ENCODE assay signal across 23 mouse cellular contexts in the genomic region with DNA sequence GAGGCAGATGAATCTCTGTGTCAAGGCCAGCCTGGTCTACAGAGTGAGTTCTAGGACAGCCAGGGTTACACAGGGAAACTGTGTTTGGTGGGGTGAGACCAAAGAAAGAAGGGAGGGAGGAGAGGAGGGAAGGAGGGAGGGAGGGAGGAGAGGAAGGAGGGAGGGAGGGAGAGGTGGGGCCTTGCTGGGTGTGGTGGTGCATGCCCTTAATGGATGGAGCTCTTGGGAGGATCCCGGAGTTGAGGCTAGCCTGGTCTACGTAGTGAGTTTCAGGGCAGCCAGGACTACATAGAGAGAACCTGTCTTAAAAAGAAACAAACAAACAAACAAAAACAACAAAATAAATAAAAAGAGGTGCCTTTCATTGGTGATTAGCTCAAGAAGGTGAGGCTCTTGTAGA. TPM values are rescaled to one million over a fixed set of nuclear protein-coding genes. Genes with fewer than 3 reads are reported as not detected.
A peak's percentile ranks its signal among the peaks of the same experiment; 100 is the strongest.
DNase-seq lines count a peak whose midpoint lies in the region; ATAC-seq lines count a peak whose summit lies in the region.
"Had no signal": no experiment of that assay in that cellular context is flagged by ENCODE, and none has a peak within 500 bp of the region (broad histone marks: within the 10 kb centered on the region; RNA-seq: fewer than 3 reads in every experiment).

No protein-coding gene starts in this region.

- H3K9ac ChIP-seq in liver, embryonic 12.5 days = no peak overlapping the region
- H3K9ac ChIP-seq in liver, embryonic 15.5 days = no peak overlapping the region
- H3K9ac ChIP-seq: forebrain, embryonic 12.5 days; forebrain, embryonic 15.5 days; hindbrain, embryonic 14.5 days had no signal

- peaks cover 34% of the 10 kb centered on the region for H3K4me1 ChIP-seq in liver, embryonic 12.5 days
- peaks cover 19% of the 10 kb centered on the region for H3K4me1 ChIP-seq in liver, embryonic 15.5 days (replicated peaks)
- H3K4me1 ChIP-seq: forebrain, embryonic 12.5 days had no signal

- H3K4me3 ChIP-seq in liver, embryonic 12.5 days = no peak overlapping the region
- H3K4me3 ChIP-seq in liver, embryonic 15.5 days (replicated peaks) = no peak overlapping the region
- H3K4me3 ChIP-seq: forebrain, embryonic 12.5 days; forebrain, embryonic 15.5 days had no signal

- intact Hi-C loops in gastrocnemius, postnatal 14 days (cut with DNase I; ENCODE audit: low total_unique reads) = no loop called here
- intact Hi-C loops in heart, postnatal 25 days (cut with DNase I) = no loop called here
- intact Hi-C loops in heart, postnatal 36 days (cut with DNase I) = no loop called here

- no peaks in the 10 kb centered on the region for H3K27me3 ChIP-seq in liver, embryonic 12.5 days (replicated peaks)
- no peaks in the 10 kb centered on the region for H3K27me3 ChIP-seq in liver, embryonic 15.5 days
- H3K27me3 ChIP-seq: forebrain, embryonic 12.5 days; forebrain, embryonic 15.5 days; Patski had no signal

- no peaks in the 10 kb centered on the region for H3K36me3 ChIP-seq in liver, embryonic 12.5 days
- no peaks in the 10 kb centered on the region for H3K36me3 ChIP-seq in liver, embryonic 15.5 days (replicated peaks)
- H3K36me3 ChIP-seq: forebrain, embryonic 12.5 days; forebrain, embryonic 15.5 days; G1E had no signal

- ATAC-seq in erythroid progenitor cell, adult 5-6 weeks (replicated peaks; ENCODE audit: low FRiP score, poor library complexity, severe bottlenecking) = peak; percentile 86
- peak; percentile 90 for ATAC-seq in liver, embryonic 12.5 days
- ATAC-seq in liver, embryonic 15.5 days (ENCODE audit: insufficient read depth) = peak; percentile 94
- ATAC-seq: forebrain, embryonic 15.5 days; hindbrain, postnatal 0 days; inflammation-experienced regulatory T-cells, adult 6 months; intestine, embryonic 16.5 days; Patski had no signal

- no peak overlapping the region for H3K4me2 ChIP-seq in liver, embryonic 12.5 days
- H3K4me2 ChIP-seq in liver, embryonic 15.5 days = no peak overlapping the region
- H3K4me2 ChIP-seq: forebrain, embryonic 12.5 days; forebrain, embryonic 15.5 days; heart, embryonic 11.5 days; hindbrain, embryonic 14.5 days had no signal

- DNase-seq in c-Kit-negative CD71-positive TER-119-positive erythroid progenitor cells, embryonic 14.5 days (ENCODE audit: low read depth, low spot score) = peak; percentile 33
- DNase-seq in urinary bladder, adult 2 months (ENCODE audit: low spot score) = no peak
- DNase-seq in gastrocnemius, postnatal 14 days = no peak
- no peak for DNase-seq in heart, postnatal 25 days (ENCODE audit: low spot score)
- no peak for DNase-seq in heart, postnatal 36 days
- DNase-seq: adrenal gland, postnatal 10 days; B cell, adult 2 months; cerebellum, adult 8-10 months; gastrocnemius, postnatal 10 days; heart, adult 11 months; heart, postnatal 4 days had no signal

- H3K9me3 ChIP-seq in liver, embryonic 12.5 days (replicated peaks) = no peaks in the 10 kb centered on the region
- no peaks in the 10 kb centered on the region for H3K9me3 ChIP-seq in liver, embryonic 15.5 days (replicated peaks)
- H3K9me3 ChIP-seq: forebrain, embryonic 12.5 days; forebrain, embryonic 15.5 days; G1E had no signal

- no peak overlapping the region for H3K27ac ChIP-seq in liver, embryonic 12.5 days
- no peak overlapping the region for H3K27ac ChIP-seq in liver, embryonic 15.5 days (replicated peaks)
- H3K27ac ChIP-seq: forebrain, embryonic 12.5 days; forebrain, embryonic 15.5 days; hindbrain, embryonic 14.5 days; hindbrain, postnatal 0 days had no signal

- 70% methylated on average over 2 of the region's 2 CpGs for WGBS in liver, embryonic 12.5 days (ENCODE audit: insufficient replicate concordance)
- WGBS in liver, embryonic 15.5 days (ENCODE audit: insufficient replicate concordance) = 65% methylated on average over 2 of the region's 2 CpGs

RNA-seq across cellular contexts. Expression of a gene that starts 26.5 kb away (rescaled TPM):
- not detected in 2 replicates for total RNA-seq in erythroid progenitor cell, adult 5-6 weeks (2015; ENCODE audit: low replicate concordance)
- total RNA-seq in erythroid progenitor cell, adult 5-6 weeks (2017; ENCODE audit: low replicate concordance) = 1.8 TPM in 1 of 2 replicates, not detected in the other
- polyA plus RNA-seq in liver, embryonic 12.5 days (2016; fragmentation: Nextera tagmentation; extraction: Ambion mirVana) = 1.2 and 1.3 TPM in 2 replicates
- 1.1 and 1.3 TPM in 2 replicates for polyA plus RNA-seq in liver, embryonic 15.5 days (2015; fragmentation: Nextera tagmentation; extraction: Ambion mirVana)
- polyA plus RNA-seq in urinary bladder, adult 2 months (2012; rRNA removed) = 0.44 and 0.68 TPM in 2 replicates
- total RNA-seq in gastrocnemius, postnatal 14 days (2021) = under 1 TPM in 1 of 2 experiments, not detected in 1; 0.60 TPM
- total RNA-seq in heart, postnatal 25 days (2021) = under 1 TPM; 0.36 to 0.48 TPM
- under 1 TPM in 1 of 2 experiments, not detected in 1; 0.68 TPM for total RNA-seq in heart, postnatal 36 days (2021)
- total RNA-seq: hindbrain, postnatal 0 days had no signal

RNA-seq across cellular contexts. Expression of a gene that starts 26.5 kb away (rescaled TPM):
- total RNA-seq in erythroid progenitor cell, adult 5-6 weeks (2015; ENCODE audit: low replicate concordance) = 161 and 174 TPM in 2 replicates
- total RNA-seq in erythroid progenitor cell, adult 5-6 weeks (2017; ENCODE audit: low replicate concordance) = 129 and 151 TPM in 2 replicates
- polyA plus RNA-seq in liver, embryonic 12.5 days (2016; fragmentation: Nextera tagmentation; extraction: Ambion mirVana) = 50.1 and 60.9 TPM in 2 replicates
- 33.1 and 34.9 TPM in 2 replicates for polyA plus RNA-seq in liver, embryonic 15.5 days (2015; fragmentation: Nextera tagmentation; extraction: Ambion mirVana)
- polyA plus RNA-seq in urinary bladder, adult 2 months (2012; rRNA removed) = 65.0 and 103 TPM in 2 replicates
- total RNA-seq in gastrocnemius, postnatal 14 days (2021) = 10 to 100 TPM; 82.5 to 92.6 TPM
- total RNA-seq in heart, postnatal 25 days (2021) = 100 to 1,000 TPM; 178 to 183 TPM
- 100 to 1,000 TPM; 167 to 188 TPM for total RNA-seq in heart, postnatal 36 days (2021)

RNA-seq across cellular contexts. Expression of a gene that starts 34.2 kb away (rescaled TPM):
- total RNA-seq in erythroid progenitor cell, adult 5-6 weeks (2015; ENCODE audit: low replicate concordance) = 17.3 and 34.4 TPM in 2 replicates
- 21.1 and 27.2 TPM in 2 replicates for total RNA-seq in erythroid progenitor cell, adult 5-6 weeks (2017; ENCODE audit: low replicate concordance)
- 16.8 and 17.3 TPM in 2 replicates for polyA plus RNA-seq in liver, embryonic 12.5 days (2016; fragmentation: Nextera tagmentation; extraction: Ambion mirVana)
- 22.0 and 23.9 TPM in 2 replicates for polyA plus RNA-seq in liver, embryonic 15.5 days (2015; fragmentation: Nextera tagmentation; extraction: Ambion mirVana)
- polyA plus RNA-seq in urinary bladder, adult 2 months (2012; rRNA removed) = 19.8 and 21.4 TPM in 2 replicates
- total RNA-seq in gastrocnemius, postnatal 14 days (2021) = 10 to 100 TPM in 1 of 2 experiments, 1 to 10 TPM in 1; 9.6 to 16.6 TPM
- 10 to 100 TPM; 14.6 to 17.7 TPM for total RNA-seq in heart, postnatal 25 days (2021)
- 10 to 100 TPM; 19.2 to 20.8 TPM for total RNA-seq in heart, postnatal 36 days (2021)
